Mouse (Mus musculus): ENCODE results near the gene Marcks. TPM values are rescaled to one million over a fixed set of nuclear protein-coding genes. Genes with fewer than 3 reads are reported as not detected.
A peak's percentile ranks its signal among the peaks of the same experiment; 100 is the strongest.

Marcks gene
- polyA plus RNA-seq (2014; fragmentation: Nextera tagmentation; extraction: Ambion mirVana), result 88.3 and 99.9 TPM in 2 replicates

GRCm38 (mm10) chr10:37138778-37139442 lies at the start of gene Marcks:
Gene Marcks, minus strand, starts transcription at chr10:37138920.
- ATAC-seq (replicated peaks; ENCODE audit: insufficient number of reproducible peaks, low FRiP score, low TSS enrichment), result peak; percentile 70
- H3K9me3 ChIP-seq (replicated peaks; ENCODE audit: control insufficient read depth, low read length), result no peaks in the 10 kb centered on the region
- H3K4me1 ChIP-seq (ENCODE audit: control insufficient read depth, insufficient read depth, low read length), result peaks cover 4% of the 10 kb centered on the region; the same call in 1 of the 2 replicates
- peaks cover 7% of the 10 kb centered on the region; the same call in 1 of the 2 replicates for H3K36me3 ChIP-seq (ENCODE audit: control insufficient read depth, insufficient read depth, low read length)
- peak within 1 kb of the TSS; percentile 94 for H3K4me2 ChIP-seq
- peak within 1 kb of the TSS; percentile 72 for H3K4me3 ChIP-seq (ENCODE audit: low read depth, low read length)
- under 1% methylated on average over 39 of the region's 39 CpGs for WGBS (ENCODE audit: insufficient replicate concordance)
- H3K27me3 ChIP-seq (ENCODE audit: control insufficient read depth, insufficient read depth, low read length), result no peaks in the 10 kb centered on the region
- H3K9ac ChIP-seq (ENCODE audit: low read depth, low read length), result peak within 1 kb of the TSS; percentile 99
- peak within 1 kb of the TSS; percentile 96 for H3K27ac ChIP-seq (ENCODE audit: low read depth, low read length)

- Histone ChIP-seq H3K4me1 (ENCODE audit: control insufficient read depth, insufficient read depth, low read length) (no peaks in the 10 kb centered on the region), H3K27me3 (ENCODE audit: control insufficient read depth, insufficient read depth, low read length) (no peaks in the 10 kb centered on the region), H3K27ac (ENCODE audit: low read depth, low read length) (no peak overlapping the region), H3K9ac (ENCODE audit: low read depth, low read length) (no peak overlapping the region), H3K4me2 (no peak overlapping the region), H3K4me3 (ENCODE audit: low read depth, low read length) (no peak overlapping the region), H3K9me3 (replicated peaks; ENCODE audit: control insufficient read depth, low read length) (no peaks in the 10 kb centered on the region), H3K36me3 (ENCODE audit: control insufficient read depth, insufficient read depth, low read length) (no peaks in the 10 kb centered on the region)
- WGBS (ENCODE audit: insufficient replicate concordance), result 88% methylated on average over 3 of the region's 3 CpGs
- no peak for ATAC-seq (replicated peaks; ENCODE audit: insufficient number of reproducible peaks, low FRiP score, low TSS enrichment)
These were observed 38.4 kb upstream of the Marcks start for GRCm38 (mm10) chr10:37177071-37177470.

- no peak overlapping the region for H3K4me3 ChIP-seq (ENCODE audit: low read depth, low read length)
- H3K4me2 ChIP-seq, result no peak overlapping the region
- ATAC-seq (replicated peaks; ENCODE audit: insufficient number of reproducible peaks, low FRiP score, low TSS enrichment), result no peak
- H3K36me3 ChIP-seq (ENCODE audit: control insufficient read depth, insufficient read depth, low read length), result no peaks in the 10 kb centered on the region
- 77% methylated on average over 8 of the region's 8 CpGs for WGBS (ENCODE audit: insufficient replicate concordance)
- H3K4me1 ChIP-seq (ENCODE audit: control insufficient read depth, insufficient read depth, low read length), result no peaks in the 10 kb centered on the region
- no peak overlapping the region for H3K9ac ChIP-seq (ENCODE audit: low read depth, low read length)
- no peaks in the 10 kb centered on the region for H3K27me3 ChIP-seq (ENCODE audit: control insufficient read depth, insufficient read depth, low read length)
- H3K9me3 ChIP-seq (replicated peaks; ENCODE audit: control insufficient read depth, low read length), result no peaks in the 10 kb centered on the region
- no peak overlapping the region for H3K27ac ChIP-seq (ENCODE audit: low read depth, low read length)
These were observed 33.8 kb upstream of the Marcks start for GRCm38 (mm10) chr10:37172416-37172950.

GRCm38 (mm10) chr10:37171711-37172415 lies 33.1 kb upstream of the Marcks start:
- no peak for ATAC-seq (replicated peaks; ENCODE audit: insufficient number of reproducible peaks, low FRiP score, low TSS enrichment)
- Histone ChIP-seq H3K9me3 (replicated peaks; ENCODE audit: control insufficient read depth, low read length) (no peaks in the 10 kb centered on the region), H3K4me3 (ENCODE audit: low read depth, low read length) (no peak overlapping the region), H3K27me3 (ENCODE audit: control insufficient read depth, insufficient read depth, low read length) (no peaks in the 10 kb centered on the region), H3K27ac (ENCODE audit: low read depth, low read length) (no peak overlapping the region), H3K4me1 (ENCODE audit: control insufficient read depth, insufficient read depth, low read length) (no peaks in the 10 kb centered on the region), H3K9ac (ENCODE audit: low read depth, low read length) (no peak overlapping the region), H3K4me2 (no peak overlapping the region), H3K36me3 (ENCODE audit: control insufficient read depth, insufficient read depth, low read length) (no peaks in the 10 kb centered on the region)
- WGBS (ENCODE audit: insufficient replicate concordance), result 81% methylated on average over 3 of the region's 3 CpGs

- ATAC-seq (replicated peaks; ENCODE audit: insufficient number of reproducible peaks, low FRiP score, low TSS enrichment), result no peak
- H3K4me2 ChIP-seq, result no peak overlapping the region
- H3K4me3 ChIP-seq (ENCODE audit: low read depth, low read length), result no peak overlapping the region
- H3K9me3 ChIP-seq (replicated peaks; ENCODE audit: control insufficient read depth, low read length), result no peaks in the 10 kb centered on the region
- H3K36me3 ChIP-seq (ENCODE audit: control insufficient read depth, insufficient read depth, low read length), result no peaks in the 10 kb centered on the region
- H3K27me3 ChIP-seq (ENCODE audit: control insufficient read depth, insufficient read depth, low read length), result no peaks in the 10 kb centered on the region
- no peak overlapping the region for H3K9ac ChIP-seq (ENCODE audit: low read depth, low read length)
- 71% methylated on average over 4 of the region's 4 CpGs for WGBS (ENCODE audit: insufficient replicate concordance)
- no peak overlapping the region for H3K27ac ChIP-seq (ENCODE audit: low read depth, low read length)
- no peaks in the 10 kb centered on the region for H3K4me1 ChIP-seq (ENCODE audit: control insufficient read depth, insufficient read depth, low read length)
These were observed 32.2 kb upstream of the Marcks start for GRCm38 (mm10) chr10:37170878-37171277.

GRCm38 (mm10) chr10:37170466-37170865 lies 31.7 kb upstream of the Marcks start:
- H3K4me3 ChIP-seq (ENCODE audit: low read depth, low read length), result no peak overlapping the region
- H3K9me3 ChIP-seq (replicated peaks; ENCODE audit: control insufficient read depth, low read length), result no peaks in the 10 kb centered on the region
- WGBS (ENCODE audit: insufficient replicate concordance), result 78% methylated on average over 4 of the region's 4 CpGs
- no peak overlapping the region for H3K4me2 ChIP-seq
- H3K27ac ChIP-seq (ENCODE audit: low read depth, low read length), result no peak overlapping the region
- H3K9ac ChIP-seq (ENCODE audit: low read depth, low read length), result no peak overlapping the region
- H3K4me1 ChIP-seq (ENCODE audit: control insufficient read depth, insufficient read depth, low read length), result no peaks in the 10 kb centered on the region
- no peaks in the 10 kb centered on the region for H3K36me3 ChIP-seq (ENCODE audit: control insufficient read depth, insufficient read depth, low read length)
- ATAC-seq (replicated peaks; ENCODE audit: insufficient number of reproducible peaks, low FRiP score, low TSS enrichment), result no peak
- no peaks in the 10 kb centered on the region for H3K27me3 ChIP-seq (ENCODE audit: control insufficient read depth, insufficient read depth, low read length)

- H3K27me3 ChIP-seq (ENCODE audit: control insufficient read depth, insufficient read depth, low read length), result no peaks in the 10 kb centered on the region
- no peaks in the 10 kb centered on the region for H3K9me3 ChIP-seq (replicated peaks; ENCODE audit: control insufficient read depth, low read length)
- no peak overlapping the region for H3K4me2 ChIP-seq
- ATAC-seq (replicated peaks; ENCODE audit: insufficient number of reproducible peaks, low FRiP score, low TSS enrichment), result no peak
- 73% methylated on average over 2 of the region's 2 CpGs for WGBS (ENCODE audit: insufficient replicate concordance)
- no peaks in the 10 kb centered on the region for H3K4me1 ChIP-seq (ENCODE audit: control insufficient read depth, insufficient read depth, low read length)
- no peaks in the 10 kb centered on the region for H3K36me3 ChIP-seq (ENCODE audit: control insufficient read depth, insufficient read depth, low read length)
- H3K27ac ChIP-seq (ENCODE audit: low read depth, low read length), result no peak overlapping the region
- H3K9ac ChIP-seq (ENCODE audit: low read depth, low read length), result no peak overlapping the region
- H3K4me3 ChIP-seq (ENCODE audit: low read depth, low read length), result no peak overlapping the region
These were observed 28.8 kb upstream of the Marcks start for GRCm38 (mm10) chr10:37167527-37167926.

GRCm38 (mm10) chr10:37159731-37160130 lies 21.0 kb upstream of the Marcks start:
- no peaks in the 10 kb centered on the region for H3K36me3 ChIP-seq (ENCODE audit: control insufficient read depth, insufficient read depth, low read length)
- H3K27ac ChIP-seq (ENCODE audit: low read depth, low read length), result no peak overlapping the region
- H3K4me2 ChIP-seq, result no peak overlapping the region
- H3K9ac ChIP-seq (ENCODE audit: low read depth, low read length), result no peak overlapping the region
- no peaks in the 10 kb centered on the region for H3K27me3 ChIP-seq (ENCODE audit: control insufficient read depth, insufficient read depth, low read length)
- ATAC-seq (replicated peaks; ENCODE audit: insufficient number of reproducible peaks, low FRiP score, low TSS enrichment), result no peak
- 0 out of 2 replicates have a peak, but pooled peaks cover 4% of the 10 kb centered on the region for H3K9me3 ChIP-seq (replicated peaks; ENCODE audit: control insufficient read depth, low read length)
- WGBS (ENCODE audit: insufficient replicate concordance), result 78% methylated on average over 3 of the region's 3 CpGs
- no peak overlapping the region for H3K4me3 ChIP-seq (ENCODE audit: low read depth, low read length)
- H3K4me1 ChIP-seq (ENCODE audit: control insufficient read depth, insufficient read depth, low read length), result no peaks in the 10 kb centered on the region
